Mouse (Mus musculus): Measurements from ENCODE around the gene Fam193b.

DNA sequence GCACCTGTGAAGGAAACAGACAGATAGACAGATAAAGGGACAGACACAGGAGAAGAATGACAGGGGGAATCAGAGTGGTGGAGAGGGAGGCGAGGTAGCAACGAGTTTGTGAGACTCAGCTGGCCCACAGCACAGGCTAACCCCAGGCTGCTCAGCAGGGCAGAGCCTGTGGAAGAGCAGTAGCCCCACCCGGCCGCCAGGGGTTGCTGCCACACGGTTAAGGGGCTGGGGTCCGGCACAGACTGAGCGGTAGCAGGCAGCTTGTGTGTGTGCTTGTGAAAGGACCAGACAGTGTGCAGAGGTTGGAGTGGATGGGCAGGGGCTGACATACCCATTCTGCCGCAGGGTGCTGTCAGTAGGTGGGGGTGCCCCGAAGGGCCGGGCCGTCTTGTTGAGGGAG, 63.0 kb downstream of the Fam193b start:
- TF ChIP-seq CTCF (IDR thresholded peaks at IDR 0.05; ENCODE audit: low read depth, low read length), result no peak
- no peak for TF ChIP-seq POLR2A (IDR thresholded peaks at IDR 0.05; ENCODE audit: borderline replicate concordance, low read depth, low read length)
